In genomic region chr5:150595366-150596016, GRCm38 (mm10) we compare ENCODE assay signal across 9 mouse cellular contexts. TPM values are rescaled to one million over a fixed set of nuclear protein-coding genes. Genes with fewer than 3 reads are reported as not detected.
A peak's percentile ranks its signal among the peaks of the same experiment; 100 is the strongest.
DNase-seq lines count a peak whose midpoint lies in the region.
"Had no signal": no experiment of that assay in that cellular context is flagged by ENCODE, and none has a peak within 500 bp of the region (broad histone marks: within the 10 kb centered on the region; RNA-seq: fewer than 3 reads in every experiment).

No protein-coding gene starts in this region.

- peak; percentile 93 for DNase-seq in heart, adult 11 months
- no peak for DNase-seq in heart, postnatal 14 days
- DNase-seq in thymus, postnatal 25 days = peak; percentile 9
- DNase-seq in thymus, postnatal 14 days = no peak
- peak; percentile 45 for DNase-seq in lung, postnatal 25 days (ENCODE audit: low spot score)
- no peak for DNase-seq in layer of hippocampus, postnatal 14 days (ENCODE audit: low spot score in 2 of 2)
- DNase-seq in testis, postnatal 10 days (ENCODE audit: low spot score) = no peak
- no peak for DNase-seq in urinary bladder, postnatal 4 days (ENCODE audit: low spot score in 2 of 2)
- DNase-seq: heart, postnatal 4 days had no signal

- intact Hi-C loops in heart, postnatal 14 days (cut with DNase I) = no loop called here

RNA-seq across cellular contexts. Expression of gene N4bp2l1, which starts 1.5 kb away (rescaled TPM):
- 1 to 10 TPM; 2.8 to 4.8 TPM for total RNA-seq in heart, postnatal 14 days (2021)
- total RNA-seq in layer of hippocampus, postnatal 14 days (2021) = 10 to 100 TPM; 34.3 to 42.6 TPM

Comparison
In these comparisons a context has a peak if more than half of its experiments do, and no peak if none do; other contexts are left out.
1. DNase-seq: peak in heart, adult 11 months (single experiment), thymus, postnatal 25 days (single experiment) and lung, postnatal 25 days (single experiment); none in heart, postnatal 14 days (0 of 2), thymus, postnatal 14 days (single experiment), layer of hippocampus, postnatal 14 days (0 of 2), testis, postnatal 10 days (single experiment) and urinary bladder, postnatal 4 days (0 of 2).
2. RNA of gene N4bp2l1, which starts 1.5 kb away (total RNA-seq): 34.3 to 42.6 TPM in layer of hippocampus, postnatal 14 days; 2.8 to 4.8 TPM in heart, postnatal 14 days; every median in the first group is over 4 times any median in the second.